Mouse (Mus musculus) brown adipose tissue, adult 24 weeks (tissue): ENCODE data around the gene Lrp11. TPM values are rescaled to one million over a fixed set of nuclear protein-coding genes. Genes with fewer than 3 reads are reported as not detected.
"Not testable (repeated sequence)": the region's sequence is repeated elsewhere in the genome, so short reads cannot be mapped to it uniquely, and the experiment has no call there.

Experiments
- H3K27ac ChIP-seq: fragments of 200-500 bp; replicated peaks from 2 replicates; pipeline ENCODE4 v1.5.1; 2012; ENCODE audit warnings: low read depth, mild to moderate bottlenecking, low read length
- H3K4me1 ChIP-seq: fragments of 200-500 bp; 2 replicates; pipeline ENCODE4 v1.6.1; 2012; ENCODE audit warnings: low read length, mixed read lengths; ENCODE audit not compliant: control insufficient read depth, insufficient read depth, insufficient read length
- H3K4me3 ChIP-seq: fragments of 200-500 bp; 2 replicates; pipeline ENCODE4 v1.5.1; 2012; ENCODE audit warnings: low read depth, mild to moderate bottlenecking, low read length, moderate library complexity; ENCODE audit not compliant: insufficient read depth
- polyA plus RNA-seq: library from polyadenylated mRNA; stranded (reverse); fragments of >200 nt; gene quantifications from 2 replicates; pipeline ENCODE4 v1.2.4, GENCODE M21; 2012; ENCODE audit not compliant: missing spikeins, insufficient read depth, insufficient read length

The Lrp11 gene
- polyA plus RNA-seq, 1 experiment: 1.6 TPM

GRCm38 (mm10) chr10:7611647-7612046 lies 22.0 kb downstream of the Lrp11 start:
- Histone ChIP-seq H3K27ac (no peak overlapping the region), H3K4me3 (no peak overlapping the region), H3K4me1 (no peaks in the 10 kb centered on the region)

- not testable (repeated sequence) for H3K4me1 ChIP-seq, H3K27ac ChIP-seq, H3K4me3 ChIP-seq
Observed at GRCm38 (mm10) chr10:7612210-7612609, 22.6 kb downstream of the Lrp11 start.

- Histone ChIP-seq H3K4me3 (no peak overlapping the region), H3K27ac (no peak overlapping the region)
Observed at GRCm38 (mm10) chr10:7614834-7615233, 25.2 kb downstream of the Lrp11 start.

GRCm38 (mm10) chr10:7617146-7617545 lies 27.5 kb downstream of the Lrp11 start:
- not testable (repeated sequence) for H3K27ac ChIP-seq, H3K4me3 ChIP-seq, H3K4me1 ChIP-seq

More at GRCm38 (mm10) chr10:7614834-7615233, 25.2 kb downstream of the Lrp11 start:
- H3K4me1 ChIP-seq: no peaks in the 10 kb centered on the region

GRCm38 (mm10) chr10:7617556-7617955 lies 28.0 kb downstream of the Lrp11 start:
- H3K27ac ChIP-seq, H3K4me3 ChIP-seq, H3K4me1 ChIP-seq: not testable (repeated sequence)

GRCm38 (mm10) chr10:7619821-7620241 lies 30.2 kb downstream of the Lrp11 start:
- Histone ChIP-seq H3K27ac (no peak overlapping the region), H3K4me1 (no peaks in the 10 kb centered on the region), H3K4me3 (no peak overlapping the region)

- no peaks in the 10 kb centered on the region for H3K4me1 ChIP-seq
- H3K4me3 ChIP-seq: no peak overlapping the region
- no peak overlapping the region for H3K27ac ChIP-seq
Observed at GRCm38 (mm10) chr10:7620723-7621122, 31.1 kb downstream of the Lrp11 start.

- no peak overlapping the region for H3K27ac ChIP-seq
- H3K4me1 ChIP-seq: no peaks in the 10 kb centered on the region
- no peak overlapping the region for H3K4me3 ChIP-seq
Observed at GRCm38 (mm10) chr10:7622378-7622777, 32.8 kb downstream of the Lrp11 start.

- Histone ChIP-seq H3K27ac (no peak overlapping the region), H3K4me3 (no peak overlapping the region), H3K4me1 (no peaks in the 10 kb centered on the region)
Observed at GRCm38 (mm10) chr10:7623861-7624518, 34.4 kb downstream of the Lrp11 start.

GRCm38 (mm10) chr10:7629092-7629491 lies 39.5 kb downstream of the Lrp11 start:
- no peaks in the 10 kb centered on the region for H3K4me1 ChIP-seq
- no peak overlapping the region for H3K27ac ChIP-seq
- no peak overlapping the region for H3K4me3 ChIP-seq

GRCm38 (mm10) chr10:7630286-7630685 lies 40.7 kb downstream of the Lrp11 start:
- Histone ChIP-seq H3K4me3 (no peak overlapping the region), H3K27ac (no peak overlapping the region), H3K4me1 (no peaks in the 10 kb centered on the region)

GRCm38 (mm10) chr10:7630951-7631720 lies 41.5 kb downstream of the Lrp11 start:
- Histone ChIP-seq H3K4me3 (no peak overlapping the region), H3K27ac (no peak overlapping the region), H3K4me1 (no peaks in the 10 kb centered on the region)

- Histone ChIP-seq H3K4me3 (no peak overlapping the region), H3K4me1 (no peaks in the 10 kb centered on the region), H3K27ac (no peak overlapping the region)
Observed at GRCm38 (mm10) chr10:7640366-7640765, 50.8 kb downstream of the Lrp11 start.

- Histone ChIP-seq H3K27ac (no peak overlapping the region), H3K4me3 (no peak overlapping the region), H3K4me1 (no peaks in the 10 kb centered on the region)
Observed at GRCm38 (mm10) chr10:7645911-7646310, 56.3 kb downstream of the Lrp11 start.

- peaks cover 2% of the 10 kb centered on the region; the same call in 1 of the 2 replicates for H3K4me1 ChIP-seq
- H3K4me3 ChIP-seq: no peak overlapping the region
- H3K27ac ChIP-seq: no peak overlapping the region
Observed at GRCm38 (mm10) chr10:7649059-7649458, 59.5 kb downstream of the Lrp11 start.

- H3K27ac ChIP-seq: no peak overlapping the region
- peaks cover 2% of the 10 kb centered on the region; the same call in 1 of the 2 replicates for H3K4me1 ChIP-seq
- no peak overlapping the region for H3K4me3 ChIP-seq
Observed at GRCm38 (mm10) chr10:7651057-7651456, 61.5 kb downstream of the Lrp11 start.
